Mouse (Mus musculus) forebrain, embryonic 15.5 days (tissue): ENCODE measurements around the gene Coro1b. TPM values are rescaled to one million over a fixed set of nuclear protein-coding genes. Genes with fewer than 3 reads are reported as not detected.
A peak's percentile ranks its signal among the peaks of the same experiment; 100 is the strongest.

ENCODE experiments used
- ATAC-seq: fragments of 200-750 bp; cut with Nextera tagmentation; replicated peaks from 2 replicates; pipeline ENCODE4 v1.8.0; 2017; ENCODE audit warnings: mild to moderate bottlenecking, moderate TSS enrichment, moderate library complexity
- H3K27ac ChIP-seq: fragments of 300-500 bp; sonication (generic); replicated peaks from 2 replicates; pipeline ENCODE4 v1.5.1; 2015; ENCODE audit warnings: mild to moderate bottlenecking, inconsistent platforms
- H3K27me3 ChIP-seq: fragments of 300-500 bp; sonication (generic); 2 replicates; pipeline ENCODE4 v1.6.1; 2015; ENCODE audit warnings: inconsistent platforms
- H3K36me3 ChIP-seq: fragments of 300-500 bp; sonication (generic); 2 replicates; pipeline ENCODE4 v1.6.1; 2015; ENCODE audit warnings: mild to moderate bottlenecking, inconsistent platforms
- H3K4me1 ChIP-seq: fragments of 300-500 bp; sonication (generic); 2 replicates; pipeline ENCODE4 v1.6.1; 2015; ENCODE audit warnings: inconsistent platforms
- H3K4me2 ChIP-seq: fragments of 300-500 bp; sonication (generic); replicated peaks from 2 replicates; pipeline ENCODE4 v1.6.1; 2015; ENCODE audit warnings: mild to moderate bottlenecking, inconsistent platforms
- H3K4me3 ChIP-seq: fragments of 300-500 bp; sonication (generic); 2 replicates; pipeline ENCODE4 v1.5.1; 2015; ENCODE audit warnings: mild to moderate bottlenecking, inconsistent platforms
- H3K9ac ChIP-seq: fragments of 300-500 bp; sonication (generic); replicated peaks from 2 replicates; pipeline ENCODE4 v1.6.1; 2015; ENCODE audit warnings: mild to moderate bottlenecking, inconsistent platforms
- H3K9me3 ChIP-seq: fragments of 300-500 bp; sonication (generic); 2 replicates; pipeline ENCODE4 v1.6.1; 2016; ENCODE audit warnings: inconsistent platforms
- WGBS: fragments of 180-500 bp; shearing (Covaris S2); methylation state at CpG from one replicate; pipeline ENCODE4 v1.1.7; 2015; ENCODE audit warnings: mixed read lengths; 5-methylcytosine and 5-hydroxymethylcytosine counted together
- polyA plus RNA-seq: library from polyadenylated mRNA; unstranded; fragments of >200 nt; fragmentation: Nextera tagmentation; extraction: Ambion mirVana; gene quantifications from 2 replicates; pipeline ENCODE4 v1.2.1, GENCODE M21; 2015

The Coro1b gene
- polyA plus RNA-seq, 1 experiment from 2014 or later, result 144 TPM

DNA sequence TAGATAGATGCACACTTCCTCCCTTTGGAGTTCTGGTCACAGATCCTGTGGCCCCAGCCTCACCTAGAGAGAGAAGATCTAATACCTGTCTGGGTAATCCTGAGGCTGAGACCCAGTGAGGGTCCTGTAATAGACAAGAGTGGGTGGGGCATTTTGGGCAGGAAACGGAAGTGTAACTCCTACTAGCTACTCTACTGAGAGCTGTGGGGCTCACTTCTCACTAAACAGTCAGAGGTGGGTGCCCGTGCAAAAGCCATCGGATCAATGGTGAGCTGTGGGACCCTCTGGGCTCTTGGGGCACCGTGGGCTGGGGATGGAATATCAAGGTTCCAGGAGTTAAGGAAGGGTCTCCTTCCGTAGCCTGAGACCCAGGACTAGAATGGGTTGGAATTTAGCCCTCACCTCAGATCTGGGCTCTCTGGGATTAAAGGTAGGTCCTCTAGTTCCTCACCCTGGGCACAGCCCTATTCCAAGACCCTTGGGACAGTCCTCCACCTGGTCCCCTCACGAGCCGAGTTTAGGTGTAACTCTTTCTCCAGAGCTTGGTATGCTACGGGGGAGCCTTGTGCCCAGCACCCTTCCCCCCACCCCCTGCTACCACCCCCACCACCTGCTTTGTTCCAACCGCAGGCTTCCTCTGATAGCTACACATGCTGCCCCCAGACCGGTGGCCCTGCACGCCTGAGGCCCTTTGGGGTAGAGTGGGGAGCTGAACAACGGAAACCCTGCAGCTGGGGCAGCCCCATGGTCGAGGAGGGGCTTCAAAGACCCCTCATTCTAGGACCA lies 6.2 kb downstream of the Coro1b start:
- 84% methylated on average over 13 of the region's 13 CpGs for WGBS
- no peaks in the 10 kb centered on the region for H3K27me3 ChIP-seq
- H3K27ac ChIP-seq, result no peak overlapping the region
- H3K9me3 ChIP-seq, result no peaks in the 10 kb centered on the region
- H3K4me2 ChIP-seq, result no peak overlapping the region
- no peak overlapping the region for H3K4me3 ChIP-seq
- ATAC-seq, result no peak
- H3K4me1 ChIP-seq, result peaks cover 7% of the 10 kb centered on the region
- H3K9ac ChIP-seq, result no peak overlapping the region
- peaks cover 41% of the 10 kb centered on the region for H3K36me3 ChIP-seq

GRCm38 (mm10) chr19:4155223-4156072 lies 7.0 kb downstream of the Coro1b start:
- H3K4me2 ChIP-seq, result no peak overlapping the region
- no peak for ATAC-seq
- no peak overlapping the region; the same call in 1 of the 2 replicates for H3K27ac ChIP-seq
- no peak overlapping the region for H3K9ac ChIP-seq
- no peaks in the 10 kb centered on the region for H3K4me1 ChIP-seq
- peaks cover 45% of the 10 kb centered on the region for H3K36me3 ChIP-seq
- H3K27me3 ChIP-seq, result no peaks in the 10 kb centered on the region
- H3K4me3 ChIP-seq, result no peak overlapping the region
- no peaks in the 10 kb centered on the region for H3K9me3 ChIP-seq
- 71% methylated on average over 6 of the region's 6 CpGs for WGBS

- Histone ChIP-seq H3K4me1 (no peaks in the 10 kb centered on the region), H3K27ac (no peak overlapping the region), H3K4me3 (no peak overlapping the region), H3K9me3 (no peaks in the 10 kb centered on the region), H3K27me3 (no peaks in the 10 kb centered on the region), H3K4me2 (no peak overlapping the region), H3K9ac (no peak overlapping the region), H3K36me3 (peaks cover 48% of the 10 kb centered on the region)
- ATAC-seq, result no peak
- WGBS, result 68% methylated on average over 20 of the region's 20 CpGs
These were observed 7.7 kb downstream of the Coro1b start for GRCm38 (mm10) chr19:4156073-4156579.

DNA sequence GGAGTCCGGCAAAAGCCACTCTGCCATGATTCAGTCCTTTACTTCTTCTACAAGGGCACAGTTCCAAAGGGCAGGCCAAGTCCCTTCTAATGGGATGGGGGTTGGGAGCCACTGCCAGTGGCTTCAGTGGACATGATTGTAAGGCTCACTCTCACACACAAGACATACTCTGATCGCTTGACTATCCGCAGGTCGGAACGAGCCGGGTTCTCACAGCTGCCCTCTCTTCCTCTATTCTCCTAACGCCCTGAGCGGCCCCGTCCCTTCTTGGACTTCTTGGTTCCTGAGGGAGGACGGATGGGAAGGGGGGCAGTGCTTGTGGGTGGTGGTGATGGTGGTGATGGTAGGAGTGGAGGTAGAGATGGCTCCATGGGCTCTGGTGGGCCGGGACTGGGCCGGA lies 8.4 kb downstream of the Coro1b start:
- Histone ChIP-seq H3K36me3 (peaks cover 50% of the 10 kb centered on the region), H3K27me3 (no peaks in the 10 kb centered on the region)
- no peak for ATAC-seq

GRCm38 (mm10) chr19:4159049-4159448 lies 10.6 kb downstream of the Coro1b start:
- Histone ChIP-seq H3K4me3 (no peak overlapping the region), H3K4me2 (no peak overlapping the region), H3K36me3 (peaks cover 50% of the 10 kb centered on the region), H3K4me1 (peaks cover 14% of the 10 kb centered on the region), H3K9me3 (no peaks in the 10 kb centered on the region), H3K27me3 (no peaks in the 10 kb centered on the region), H3K9ac (no peak overlapping the region), H3K27ac (no peak overlapping the region)
- 98% methylated on average over 8 of the region's 8 CpGs for WGBS
- no peak for ATAC-seq

More for the DNA sequence above, 8.4 kb downstream of the Coro1b start:
- Histone ChIP-seq H3K4me2 (no peak overlapping the region), H3K4me3 (no peak overlapping the region), H3K9ac (no peak overlapping the region), H3K4me1 (no peaks in the 10 kb centered on the region), H3K9me3 (no peaks in the 10 kb centered on the region), H3K27ac (no peak overlapping the region)
- 92% methylated on average over 12 of the region's 12 CpGs for WGBS

DNA sequence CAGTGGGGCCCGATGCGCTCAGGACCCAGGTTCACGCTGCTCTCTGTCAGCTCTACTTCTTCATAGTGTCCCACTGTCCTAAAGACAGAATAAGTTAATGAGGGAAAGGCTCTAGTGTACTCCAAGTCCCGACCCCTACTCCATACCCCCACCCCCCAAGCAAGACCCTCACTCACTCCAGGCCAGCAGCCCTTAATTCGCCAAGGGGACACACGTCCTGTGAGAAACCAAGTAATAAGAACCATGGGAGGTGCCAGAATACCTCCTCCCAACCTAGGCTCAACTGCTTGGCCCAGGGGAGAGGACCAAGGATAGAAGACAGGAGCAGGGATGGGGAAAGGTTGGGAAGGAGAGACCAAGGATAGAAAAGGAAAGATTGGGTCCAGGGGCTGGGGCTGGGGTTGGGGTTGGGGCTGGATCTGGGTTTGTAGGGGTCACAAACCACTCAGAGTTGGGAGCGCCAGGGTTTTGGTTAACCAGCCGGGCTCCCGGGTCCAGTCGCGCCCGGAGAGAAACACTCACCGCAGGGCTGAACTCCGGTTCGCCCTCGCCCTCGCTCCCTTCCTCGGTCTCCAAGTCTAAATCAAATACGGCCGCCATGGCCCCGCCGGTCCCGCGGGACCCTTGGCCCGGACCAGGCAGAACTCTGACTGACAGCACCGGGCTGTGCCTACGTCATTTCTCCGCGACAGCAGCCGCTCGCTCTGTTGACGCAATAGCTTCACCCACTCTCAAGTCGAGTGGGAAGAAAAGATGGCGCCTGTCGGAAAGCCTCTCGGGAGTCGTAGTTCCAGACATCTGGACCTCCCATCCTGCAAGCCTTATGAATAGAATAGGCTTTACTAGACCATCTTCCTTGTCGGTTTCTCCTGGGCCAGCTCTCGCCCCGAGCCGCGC lies 14.5 kb downstream of the Coro1b start, which contains the start of gene Rps6kb2:
Gene Rps6kb2 (minus strand): TSS at position 709 of the 897 bp plus-strand sequence.
- peak; percentile 93 for ATAC-seq
- H3K36me3 ChIP-seq, result peaks cover 32% of the 10 kb centered on the region
- peak within 1 kb of the TSS; percentile 75 for H3K4me3 ChIP-seq
- 7% methylated on average over 42 of the region's 42 CpGs for WGBS
- no peaks in the 10 kb centered on the region for H3K9me3 ChIP-seq
- peaks cover 14% of the 10 kb centered on the region for H3K4me1 ChIP-seq
- peak within 1 kb of the TSS; percentile 81 for H3K27ac ChIP-seq
- H3K4me2 ChIP-seq, result peak within 1 kb of the TSS; percentile 92
- H3K9ac ChIP-seq, result peak within 1 kb of the TSS; percentile 72
- H3K27me3 ChIP-seq, result no peaks in the 10 kb centered on the region

- Histone ChIP-seq H3K4me3 (peak overlapping the region; percentile 75), H3K27ac (peak overlapping the region; percentile 81), H3K9ac (peak overlapping the region; percentile 44), H3K4me1 (peaks cover 15% of the 10 kb centered on the region), H3K4me2 (peak overlapping the region; percentile 52), H3K27me3 (no peaks in the 10 kb centered on the region), H3K36me3 (peaks cover 26% of the 10 kb centered on the region), H3K9me3 (no peaks in the 10 kb centered on the region)
- 29% methylated on average over 4 of the region's 4 CpGs for WGBS
- peak; percentile 42; the same call in 1 of the 2 replicates for ATAC-seq
These were observed 15.1 kb downstream of the Coro1b start for GRCm38 (mm10) chr19:4163543-4163887.

DNA sequence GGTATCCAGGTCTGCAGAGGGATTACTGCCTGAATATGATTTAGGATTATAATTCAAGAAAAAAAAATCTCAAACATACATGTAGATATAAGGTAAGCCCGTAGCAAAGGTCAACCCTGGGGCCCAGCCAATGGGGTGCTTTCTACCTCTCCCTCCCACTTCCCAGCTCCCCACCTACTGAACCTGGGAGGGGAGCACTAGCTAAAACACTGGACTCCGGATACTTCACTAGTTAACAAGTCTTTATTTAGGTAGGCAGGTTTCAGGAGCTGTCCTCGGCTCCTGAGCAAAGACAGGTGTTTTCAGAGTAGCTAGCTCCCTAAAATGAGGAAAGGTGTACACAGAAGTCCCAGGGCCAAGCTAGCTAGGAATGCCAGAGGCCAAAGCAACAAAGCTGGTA lies 15.7 kb downstream of the Coro1b start:
- no peak for ATAC-seq
- Histone ChIP-seq H3K4me2 (no peak overlapping the region), H3K4me1 (peaks cover 19% of the 10 kb centered on the region), H3K36me3 (peaks cover 20% of the 10 kb centered on the region), H3K9ac (no peak overlapping the region), H3K9me3 (no peaks in the 10 kb centered on the region), H3K27me3 (no peaks in the 10 kb centered on the region), H3K4me3 (no peak overlapping the region), H3K27ac (no peak overlapping the region)
- WGBS, result 81% methylated on average over 3 of the region's 3 CpGs

DNA sequence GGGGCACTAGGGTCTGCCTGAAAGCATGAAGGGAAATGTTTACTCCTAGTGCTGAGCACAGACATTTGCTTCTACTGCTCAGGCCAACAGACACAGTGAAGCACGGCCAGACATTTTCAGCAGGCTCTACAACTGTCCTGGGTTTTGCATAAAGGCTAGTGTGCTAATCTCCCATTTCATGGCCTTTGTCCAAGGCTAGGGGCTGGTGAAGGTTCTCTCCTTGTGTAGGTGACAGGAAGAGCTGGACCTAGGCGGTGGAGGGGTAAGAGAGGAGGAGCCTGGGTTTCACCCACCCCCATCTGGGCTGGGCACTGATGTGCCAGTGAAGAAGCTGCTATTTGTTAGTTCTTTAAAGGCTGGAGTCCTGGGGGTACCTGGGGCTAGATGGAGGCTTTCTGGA lies 16.3 kb downstream of the Coro1b start:
- peaks cover 15% of the 10 kb centered on the region; the same call in 1 of the 2 replicates for H3K36me3 ChIP-seq
- no peak overlapping the region for H3K9ac ChIP-seq
- 75% methylated on average over 2 of the region's 2 CpGs for WGBS
- H3K4me1 ChIP-seq, result peaks cover 20% of the 10 kb centered on the region
- no peaks in the 10 kb centered on the region for H3K27me3 ChIP-seq
- H3K27ac ChIP-seq, result no peak overlapping the region
- no peak overlapping the region for H3K4me3 ChIP-seq
- no peaks in the 10 kb centered on the region for H3K9me3 ChIP-seq
- no peak for ATAC-seq
- no peak overlapping the region for H3K4me2 ChIP-seq

DNA sequence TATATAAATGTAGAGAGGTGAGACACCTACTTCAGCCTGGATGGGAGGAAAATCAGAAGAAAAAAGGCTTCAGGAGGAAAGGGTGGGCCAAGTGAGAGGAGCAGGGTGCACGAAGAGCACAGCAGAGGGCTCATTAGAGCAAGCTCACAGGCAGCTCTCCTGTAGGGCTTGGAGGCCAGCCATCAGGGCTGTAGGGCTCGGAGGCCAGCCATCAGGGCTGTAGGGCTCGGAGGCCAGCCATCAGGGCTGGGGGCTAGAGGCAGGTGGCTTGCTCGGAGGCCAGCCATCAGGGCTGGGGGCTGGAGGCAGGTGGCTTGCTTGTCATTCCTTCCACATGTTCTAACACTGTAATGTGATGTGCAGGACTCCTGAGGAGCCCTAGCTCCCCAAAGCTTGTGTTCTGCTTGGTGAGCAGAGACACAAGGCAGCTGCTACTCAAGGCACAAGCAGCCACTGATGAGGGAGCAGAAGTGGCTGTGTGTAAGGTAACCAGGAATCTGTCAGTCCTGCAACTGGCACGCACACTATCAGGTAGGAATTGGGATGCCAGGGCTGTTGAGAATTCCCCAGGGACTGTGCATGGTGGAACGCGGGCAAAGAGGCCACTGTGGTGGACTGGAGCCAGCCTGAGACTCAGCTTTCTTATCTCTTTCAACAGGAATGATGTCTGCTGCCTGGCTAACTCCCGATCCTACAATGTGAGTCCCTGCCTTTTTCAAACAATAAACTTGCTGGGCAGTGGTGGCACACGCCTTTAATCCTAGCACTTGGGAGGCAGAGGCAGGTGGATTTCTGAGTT lies 18.5 kb downstream of the Coro1b start:
- Histone ChIP-seq H3K4me1 (peaks cover 26% of the 10 kb centered on the region), H3K36me3 (no peaks in the 10 kb centered on the region), H3K9ac (no peak overlapping the region), H3K9me3 (no peaks in the 10 kb centered on the region), H3K27me3 (no peaks in the 10 kb centered on the region), H3K4me2 (no peak overlapping the region), H3K27ac (no peak overlapping the region), H3K4me3 (no peak overlapping the region)
- ATAC-seq, result no peak
- 81% methylated on average over 9 of the region's 9 CpGs for WGBS

- H3K9ac ChIP-seq, result peak overlapping the region; percentile 80
- H3K9me3 ChIP-seq, result no peaks in the 10 kb centered on the region
- peak overlapping the region; percentile 93 for H3K4me2 ChIP-seq
- peaks cover 12% of the 10 kb centered on the region for H3K4me1 ChIP-seq
- WGBS, result 0% methylated on average over 43 of the region's 43 CpGs
- no peaks in the 10 kb centered on the region for H3K27me3 ChIP-seq
- peak; percentile 95 for ATAC-seq
- H3K36me3 ChIP-seq, result no peaks in the 10 kb centered on the region
- H3K4me3 ChIP-seq, result peak overlapping the region; percentile 49
- H3K27ac ChIP-seq, result peak overlapping the region; percentile 91
These were observed 21.0 kb downstream of the Coro1b start for GRCm38 (mm10) chr19:4169378-4169784.
